Mouse (Mus musculus) mouse embryonic stem cell (cell line): ENCODE results near the gene Gm3336.

Source experiments
- in situ Hi-C, 2 experiments: fragments of 300-500 bp; cut with MboI; formaldehyde crosslinking; loops; 1 replicate in 1 of 2; 3 replicates in 1 of 2; pipeline ENCODE4 v1.14.3; 2019 to 2020; ENCODE audit warnings: low sequenced_read_pairs in 2 of 2, low pct_unique_long_range_greater_than_20kb in 1 of 2, mixed read lengths in 1 of 2; ENCODE audit not compliant: unreplicated experiment in 1 of 2

Gm3336 gene

DNA sequence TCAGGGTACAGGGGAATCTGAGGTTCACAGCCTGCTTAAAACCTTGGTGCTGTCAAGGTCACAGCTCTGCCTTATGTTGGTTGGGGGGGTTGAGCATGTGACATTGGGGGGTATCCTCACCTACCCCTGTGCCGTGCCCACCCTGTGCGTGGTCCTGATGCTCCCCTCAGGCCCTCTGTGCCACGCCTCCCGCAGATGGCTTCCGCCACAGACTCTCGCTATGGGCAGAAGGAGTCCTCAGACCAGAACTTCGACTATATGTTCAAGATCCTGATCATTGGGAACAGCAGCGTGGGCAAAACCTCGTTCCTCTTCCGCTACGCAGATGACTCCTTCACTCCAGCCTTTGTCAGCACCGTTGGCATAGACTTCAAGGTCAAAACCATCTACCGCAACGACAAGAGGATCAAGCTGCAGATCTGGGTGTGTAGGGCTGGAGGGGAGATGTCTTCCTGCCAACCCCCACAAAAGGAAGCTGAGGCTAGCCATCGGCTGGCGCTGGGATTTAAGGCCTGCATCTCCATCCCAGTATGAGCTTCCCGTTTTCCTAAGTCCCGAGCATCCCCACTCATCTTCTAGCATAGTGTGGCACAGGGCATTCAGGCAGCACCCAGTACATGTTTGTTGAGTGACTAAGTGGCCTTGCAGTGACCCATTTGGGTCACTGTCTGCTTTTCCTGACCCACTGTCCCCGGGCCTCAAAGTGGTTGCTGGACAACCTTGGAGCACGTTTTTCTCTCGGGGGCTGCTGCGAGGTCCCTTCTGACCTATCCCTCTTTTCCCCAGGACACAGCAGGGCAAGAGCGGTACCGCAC lies 37.5 kb downstream of the Gm3336 start:
- in situ Hi-C loops, result no loop called here

DNA sequence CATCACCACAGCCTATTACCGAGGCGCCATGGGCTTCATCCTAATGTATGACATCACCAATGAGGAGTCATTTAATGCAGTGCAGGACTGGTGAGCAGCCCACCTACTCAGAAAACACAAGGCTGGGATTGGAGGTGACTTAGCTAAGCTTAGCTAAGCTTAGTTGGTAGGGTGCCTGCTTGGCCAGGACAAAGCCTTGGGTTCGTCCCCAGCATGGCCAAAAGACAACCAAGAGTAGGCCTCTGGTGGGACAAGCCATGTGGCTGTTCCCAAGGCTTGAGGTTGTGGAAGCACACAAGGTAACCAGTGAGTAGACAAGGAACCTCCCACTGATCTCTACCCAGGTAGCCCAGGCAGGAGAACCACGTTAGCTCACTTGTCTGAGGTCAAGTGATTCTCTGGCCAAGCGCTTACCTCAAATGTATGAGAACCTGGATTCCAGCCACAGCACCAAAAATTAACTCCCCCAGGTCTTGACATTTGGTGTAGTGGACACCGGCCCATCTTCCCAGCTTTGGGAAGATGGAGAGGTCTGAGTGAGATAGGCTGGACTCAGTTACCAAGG lies 38.2 kb downstream of the Gm3336 start:
- in situ Hi-C loops, result no loop called here

DNA sequence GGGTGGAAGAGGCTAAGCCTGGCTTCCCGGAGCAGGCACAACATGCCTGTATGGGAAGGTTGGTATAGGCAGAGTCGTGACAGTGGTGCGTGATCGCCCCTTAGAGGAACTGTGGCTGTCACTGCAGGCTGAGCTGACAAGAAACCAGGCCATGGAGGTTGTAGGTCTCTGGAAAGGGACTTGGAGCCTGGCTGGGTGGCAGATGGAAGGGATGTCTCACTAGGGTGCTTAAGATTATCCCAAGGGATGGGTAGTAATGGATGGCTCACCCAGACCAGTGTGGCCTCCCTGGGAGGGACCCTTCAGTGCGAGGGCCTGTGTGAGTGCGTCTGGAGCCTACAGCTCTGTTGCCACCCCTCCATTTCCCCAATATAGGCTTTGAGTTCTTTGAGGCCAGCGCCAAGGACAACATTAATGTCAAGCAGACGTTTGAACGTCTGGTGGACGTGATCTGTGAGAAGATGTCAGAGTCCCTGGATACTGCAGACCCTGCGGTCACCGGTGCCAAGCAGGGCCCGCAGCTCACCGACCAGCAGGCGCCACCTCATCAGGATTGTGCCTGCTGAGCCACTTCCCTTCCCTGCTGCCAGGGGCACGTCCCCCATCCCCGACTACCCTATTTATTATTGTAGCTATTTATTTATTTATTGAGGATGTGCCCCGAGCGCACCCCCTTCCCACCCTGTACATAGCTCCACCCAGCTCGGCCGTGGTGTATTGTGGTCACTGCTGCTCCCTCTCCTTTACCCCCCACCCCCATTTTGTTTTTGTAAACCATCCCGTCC lies 39.4 kb downstream of the Gm3336 start:
- in situ Hi-C loops, result no loop called here

DNA sequence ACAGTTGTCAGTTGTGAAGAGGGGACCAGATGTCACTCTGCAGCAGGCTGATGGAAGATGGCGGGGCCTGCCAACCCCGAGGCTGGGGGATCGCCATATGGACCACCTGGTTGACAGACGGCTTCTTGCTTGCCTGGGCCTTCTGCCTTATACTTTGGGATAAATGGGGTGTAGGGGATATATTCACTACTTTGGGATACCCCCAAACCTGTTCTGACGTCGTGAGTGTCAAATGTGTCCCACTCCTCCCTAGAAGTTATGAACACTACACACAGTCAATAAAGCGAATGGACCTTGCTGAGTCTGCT lies 39.9 kb downstream of the Gm3336 start:
- in situ Hi-C loops, result no loop called here

DNA sequence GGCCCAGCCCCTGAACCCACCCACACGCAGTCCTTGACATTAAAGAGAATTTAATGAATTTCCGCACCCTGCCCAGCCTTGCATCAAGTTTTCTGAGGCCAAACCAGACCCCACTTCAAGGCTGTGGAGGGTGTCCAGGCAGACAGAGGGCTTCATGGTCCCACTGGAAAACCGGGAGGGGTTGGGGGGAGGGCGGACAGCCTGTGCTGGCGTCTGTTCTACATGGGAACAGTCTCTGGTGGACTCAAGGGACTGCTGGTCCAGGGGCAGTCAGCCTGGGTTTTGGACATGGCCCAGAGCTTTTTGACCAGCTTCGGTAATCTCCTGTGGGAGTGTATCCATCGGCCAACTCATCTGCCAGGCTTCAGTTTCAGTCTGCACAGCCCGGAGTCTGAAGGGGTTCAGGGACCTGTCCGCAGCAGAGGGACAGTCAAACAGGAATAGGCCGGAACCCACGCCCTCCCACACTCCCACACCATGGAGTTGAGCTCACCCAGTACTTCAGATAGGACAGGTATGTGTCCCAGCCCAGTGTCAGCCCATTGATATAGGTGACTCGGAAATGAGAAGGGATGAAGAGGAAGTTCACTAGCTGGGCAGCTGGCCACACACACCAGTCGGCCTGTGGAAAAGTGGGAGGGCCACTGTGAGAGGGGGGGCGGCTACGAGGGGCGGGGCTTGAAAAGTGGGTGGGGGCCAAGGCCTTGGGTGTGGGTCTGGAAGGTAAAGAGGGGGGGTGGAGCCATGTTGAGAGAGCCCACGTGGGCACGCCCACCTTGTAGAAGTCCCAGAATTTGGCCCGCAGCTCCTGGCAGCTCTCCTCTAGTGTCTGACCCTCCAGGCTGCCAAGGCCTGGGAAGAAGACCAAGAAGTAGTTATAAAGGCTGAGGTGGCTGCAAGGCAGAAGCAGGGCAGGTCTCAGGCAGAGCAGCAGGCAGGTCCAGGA lies 40.5 kb downstream of the Gm3336 start:
- in situ Hi-C loops, result no loop called here

DNA sequence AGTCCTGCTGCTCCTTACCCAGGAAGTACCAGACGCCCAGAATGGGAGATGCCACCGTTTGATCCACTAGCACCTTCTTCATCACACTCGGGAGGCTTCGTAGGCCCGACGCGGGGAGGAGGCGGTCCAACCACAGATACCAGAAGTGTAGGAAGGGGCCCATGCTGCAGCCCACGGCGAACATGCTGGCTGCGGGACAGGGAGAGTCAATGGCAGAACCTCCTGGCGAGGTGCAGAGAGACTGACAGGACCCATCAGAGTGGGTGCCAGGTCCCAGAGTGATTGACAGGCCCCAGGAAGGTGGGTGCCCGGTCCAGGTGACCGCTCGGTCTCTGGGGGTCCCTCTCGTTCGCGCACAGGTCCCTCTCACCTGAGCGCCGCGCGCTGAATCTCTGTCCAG lies 42.0 kb downstream of the Gm3336 start:
- in situ Hi-C loops, result loop anchor here in 1 of 2 experiments (5.0 kb wide), 1 partner anchor 43 kb away; the partner anchor contains the start of gene Gm3336

DNA sequence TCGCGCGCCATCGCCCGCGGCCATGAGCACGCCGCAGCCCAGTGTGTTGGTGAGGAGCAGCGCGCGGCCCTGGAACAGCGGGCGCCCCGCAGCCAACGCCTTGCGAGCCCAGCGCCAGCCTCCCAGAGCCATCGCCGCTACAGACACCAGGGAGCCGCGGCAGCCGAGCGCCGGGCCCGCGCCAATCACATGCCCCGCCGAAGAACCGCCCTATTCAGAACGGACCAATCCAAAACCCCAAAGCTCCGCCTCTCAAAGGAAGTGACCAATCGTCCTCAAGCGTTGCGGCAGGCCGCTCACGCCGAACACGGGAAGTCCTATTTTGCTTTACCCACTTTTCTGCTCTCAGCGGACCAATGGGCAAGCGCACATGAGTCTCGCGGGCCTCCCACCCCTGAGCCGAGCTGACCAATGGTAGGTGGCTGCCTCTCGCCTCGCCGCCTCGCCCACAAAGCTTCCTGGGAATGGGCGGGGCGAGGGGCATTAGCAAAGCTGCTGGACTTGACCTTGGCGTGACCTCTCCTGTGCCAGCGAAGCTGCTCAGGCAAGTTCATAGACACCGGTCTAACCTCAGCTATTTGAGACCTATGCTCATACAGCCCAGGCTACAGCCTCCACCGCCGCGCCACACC lies 42.5 kb downstream of the Gm3336 start, which contains the start of gene Mpv17l2:
Gene Mpv17l2 (minus strand): TSS at position 172 of the 632 bp plus-strand sequence.
- in situ Hi-C loops, result loop anchor here in 1 of 2 experiments (5.0 kb wide), 1 partner anchor 44 kb away; the partner anchor contains the start of gene Gm3336

DNA sequence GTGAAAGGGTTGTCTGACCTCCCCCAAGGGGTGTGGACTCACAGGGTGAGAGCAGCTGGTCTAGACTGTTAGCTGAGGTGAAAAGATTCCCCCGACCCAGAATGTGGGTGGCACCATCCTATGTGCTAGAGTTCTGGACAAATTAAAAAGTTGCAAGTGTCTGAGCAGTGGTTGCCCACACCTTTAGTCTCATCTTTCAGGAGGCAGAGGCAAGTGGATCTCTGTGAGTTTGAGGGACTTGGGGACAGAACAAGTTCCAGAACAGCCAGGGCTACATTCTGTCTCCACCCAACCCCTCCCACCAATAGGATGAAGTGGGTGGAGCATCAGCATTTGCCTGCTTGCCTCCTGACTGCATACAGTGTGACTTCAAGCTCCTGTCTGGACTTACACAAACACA lies 43.8 kb downstream of the Gm3336 start:
- in situ Hi-C loops, result loop anchor here in 1 of 2 experiments (5.0 kb wide), 1 partner anchor 45 kb away; the partner anchor contains the start of gene Gm3336

DNA sequence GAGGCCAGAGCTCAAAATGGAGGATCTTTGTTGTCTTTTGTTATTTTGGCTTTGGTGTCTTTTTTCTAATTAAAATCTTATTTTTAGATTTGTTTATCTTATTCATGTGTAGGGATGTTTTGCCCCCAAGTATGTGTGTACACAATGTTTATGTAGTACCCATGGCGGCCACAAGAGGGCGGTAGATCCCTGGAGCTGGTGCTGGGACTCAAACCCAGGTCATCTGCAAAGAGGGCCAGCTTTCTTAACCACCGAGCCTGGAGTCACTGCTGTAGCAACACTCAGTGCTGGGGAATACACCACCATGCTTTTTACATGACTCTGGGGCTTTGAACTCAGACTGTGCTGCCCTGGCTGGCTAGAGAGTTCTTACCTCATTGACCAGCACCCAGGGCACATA lies 45.0 kb downstream of the Gm3336 start:
- in situ Hi-C loops, result loop anchor here in 1 of 2 experiments (5.0 kb wide), 1 partner anchor 46 kb away; the partner anchor contains the start of gene Gm3336

DNA sequence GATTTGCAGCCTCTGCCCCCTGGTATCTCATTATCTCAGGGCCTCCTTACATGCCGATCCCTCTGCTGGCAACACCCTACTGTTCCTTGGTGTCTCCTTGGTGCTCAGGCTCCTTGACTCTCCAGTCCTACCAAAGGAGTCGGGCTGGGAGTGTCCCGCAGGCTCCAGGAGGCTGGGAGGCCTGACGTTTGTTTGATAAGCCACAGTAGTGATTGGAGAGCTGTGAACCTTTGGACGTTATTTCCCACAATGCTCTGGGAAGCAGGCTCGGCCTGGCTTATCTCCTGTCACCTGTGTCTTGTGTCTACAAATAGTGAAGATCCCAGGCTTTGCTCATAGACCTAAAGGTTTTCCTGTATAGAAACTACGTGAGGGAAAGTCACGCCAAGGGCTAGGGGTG lies 45.7 kb downstream of the Gm3336 start:
- in situ Hi-C loops, result loop anchor here in 1 of 2 experiments (5.0 kb wide), 1 partner anchor 47 kb away; the partner anchor contains the start of gene Gm3336

DNA sequence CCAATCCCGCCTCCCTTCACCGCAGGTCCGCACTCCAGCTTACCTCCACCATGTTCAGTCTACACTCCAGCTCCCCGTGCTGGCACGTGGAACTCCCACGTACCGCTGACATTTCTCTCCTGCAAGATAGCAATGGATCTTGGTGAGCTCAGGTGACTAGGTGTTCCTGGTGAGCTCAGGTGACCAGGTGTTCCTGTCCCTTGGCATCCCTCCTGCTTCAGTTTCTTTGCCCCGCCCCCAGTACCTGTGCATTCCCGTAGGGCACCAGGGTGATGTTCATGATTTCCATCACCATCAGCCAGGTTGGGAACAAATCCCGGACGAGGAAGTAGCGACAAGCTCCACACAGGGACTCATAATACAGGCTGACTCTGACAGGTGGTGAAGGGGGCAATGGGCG lies 46.3 kb downstream of the Gm3336 start:
- in situ Hi-C loops, result loop anchor here in 1 of 2 experiments (5.0 kb wide), 1 partner anchor 47 kb away; the partner anchor contains the start of gene Gm3336

DNA sequence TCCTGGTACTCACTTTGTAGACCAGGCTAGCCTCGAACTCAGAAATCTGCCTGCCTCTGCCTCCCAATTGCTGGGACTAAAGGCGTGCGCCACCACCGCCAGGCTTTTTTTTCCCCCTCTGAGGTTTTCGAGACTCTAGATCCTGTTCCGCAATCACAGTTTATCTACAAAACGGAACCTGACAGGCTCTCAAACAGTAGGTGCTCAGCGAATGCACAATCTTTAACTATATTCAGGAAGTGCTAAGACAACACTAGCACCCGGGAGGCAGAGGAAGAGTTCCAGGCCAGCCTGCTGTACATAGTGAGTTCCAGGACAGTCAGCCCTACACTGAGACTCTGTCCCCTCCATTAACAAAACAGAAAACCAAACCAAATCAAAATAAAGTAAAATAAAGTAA lies 47.0 kb downstream of the Gm3336 start:
- in situ Hi-C loops, result no loop called here

DNA sequence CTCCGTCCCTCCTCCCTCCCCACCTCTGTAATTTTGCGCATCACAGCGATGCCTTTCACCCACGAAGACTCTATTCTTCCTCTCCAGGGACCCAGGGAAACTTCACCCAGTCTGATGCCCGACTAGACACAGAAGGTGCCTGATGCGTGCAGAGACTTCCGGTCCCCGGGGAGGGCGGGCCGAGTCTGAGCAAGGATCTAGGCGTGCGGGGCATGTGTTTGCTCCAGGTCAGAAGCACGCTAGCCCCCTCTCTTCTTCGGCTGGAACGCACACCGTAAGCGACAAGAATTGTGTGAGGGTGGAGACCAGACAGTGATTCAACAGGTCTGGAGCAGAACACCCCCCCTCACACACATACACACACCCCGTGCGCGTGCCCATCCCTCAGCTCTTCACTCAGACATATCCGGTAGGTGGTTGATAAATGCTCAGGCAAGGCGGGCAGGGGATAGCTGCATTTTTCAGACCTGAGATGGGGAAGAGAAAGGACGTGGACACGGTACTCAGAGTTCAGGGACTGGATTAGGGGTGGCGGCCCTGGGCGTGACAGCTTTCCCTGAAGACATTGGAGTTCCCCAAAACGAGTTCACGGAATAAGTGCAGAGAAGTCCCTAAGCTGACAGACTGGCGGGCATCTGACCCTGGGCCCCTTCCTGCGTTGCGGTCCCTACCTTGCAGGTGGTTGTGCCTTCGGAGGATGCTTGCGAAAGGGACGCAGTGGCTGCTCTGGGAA lies 47.7 kb downstream of the Gm3336 start:
- in situ Hi-C loops, result no loop called here

DNA sequence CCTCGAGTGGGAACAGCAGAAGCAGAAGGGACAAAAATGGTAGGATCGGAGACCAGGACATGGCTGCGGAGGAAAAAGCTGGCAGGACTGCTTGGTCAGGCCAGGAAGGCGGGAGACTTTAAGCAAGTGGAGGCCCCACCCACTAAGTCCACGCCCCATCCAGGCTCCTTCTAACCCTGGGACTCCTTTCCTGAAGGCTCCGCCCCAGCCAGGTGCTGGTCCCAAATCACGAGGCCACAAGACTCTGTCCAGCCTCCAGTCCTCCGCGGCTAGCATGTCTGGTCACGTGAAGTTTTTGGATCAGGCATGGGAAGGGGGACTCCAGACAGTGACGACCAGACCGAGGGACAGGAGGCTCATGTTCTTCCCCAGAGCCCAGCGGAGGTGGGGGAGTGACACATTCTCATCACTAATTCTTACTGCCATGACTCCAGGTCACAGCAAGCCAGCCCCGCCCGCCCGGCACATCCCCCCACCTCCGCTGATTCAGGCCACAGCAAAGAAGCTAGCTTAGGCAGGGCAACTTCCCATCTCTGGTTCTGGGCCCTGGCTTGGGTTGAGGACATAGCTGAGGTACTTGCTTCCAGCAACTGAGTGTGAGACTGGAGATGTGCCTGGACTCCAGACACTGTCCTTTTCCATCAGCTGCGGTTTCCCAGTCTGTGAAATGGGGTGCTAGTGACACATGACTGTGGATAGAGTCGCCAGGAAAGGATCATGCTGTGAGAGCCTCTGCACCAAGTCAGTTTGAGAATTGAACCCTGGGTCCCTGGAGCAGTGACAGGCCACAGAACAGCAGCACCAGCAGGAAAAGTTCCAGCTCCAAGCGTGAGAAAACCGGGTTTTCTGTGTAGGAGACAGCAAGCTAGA lies 48.5 kb downstream of the Gm3336 start:
- in situ Hi-C loops, result no loop called here

DNA sequence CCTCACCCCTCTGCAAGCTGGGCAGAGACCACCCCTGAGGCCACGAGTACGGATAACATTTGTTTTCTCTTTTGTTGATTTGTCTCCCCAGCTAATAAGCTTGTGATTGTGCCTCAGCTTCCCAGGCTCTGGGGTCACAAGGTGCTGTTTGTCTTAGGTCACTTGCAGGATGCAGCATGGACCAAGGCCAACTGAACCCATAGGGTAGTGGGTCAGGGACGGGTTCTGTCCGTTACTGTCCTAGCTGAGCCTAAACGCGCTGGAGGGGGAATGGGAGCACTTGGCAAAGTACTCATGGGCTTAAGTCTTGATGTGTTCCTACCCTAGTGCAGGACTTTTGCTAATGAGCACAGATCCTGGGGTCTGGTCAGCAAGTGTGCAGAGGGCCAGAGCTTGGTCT lies 49.2 kb downstream of the Gm3336 start:
- in situ Hi-C loops, result no loop called here

DNA sequence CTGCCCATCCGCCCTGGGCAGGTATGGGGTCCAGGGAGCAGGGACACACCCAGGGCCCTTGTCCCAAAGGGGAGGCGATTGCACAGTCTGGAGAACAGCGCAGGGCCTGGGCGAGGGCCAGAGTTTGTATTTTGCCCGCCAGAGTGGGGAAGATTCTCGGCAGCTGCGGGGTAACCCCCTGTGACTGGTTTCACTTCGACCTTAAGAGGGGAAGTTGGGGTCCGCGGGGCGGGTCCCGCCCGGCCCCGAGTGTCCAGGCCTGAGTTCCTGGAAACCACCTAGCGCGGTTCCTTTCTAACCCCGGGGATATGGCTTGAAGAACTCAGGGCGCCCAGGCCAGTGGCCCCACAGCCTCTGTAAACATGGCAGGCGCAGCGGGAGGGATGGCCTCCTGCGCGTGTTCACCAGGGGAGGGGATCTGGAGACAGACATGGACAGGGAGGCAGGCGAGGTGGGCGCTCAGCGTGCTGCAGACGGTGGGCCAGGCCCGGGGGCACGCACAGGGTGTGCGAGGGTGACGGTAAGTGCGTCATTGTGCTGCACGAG lies 50.0 kb downstream of the Gm3336 start:
- in situ Hi-C loops, result no loop called here
